Mouse (Mus musculus): ENCODE results near the gene Lhfpl5. TPM values are rescaled to one million over a fixed set of nuclear protein-coding genes. Genes with fewer than 3 reads are reported as not detected.
"Not testable (repeated sequence)": the region's sequence is repeated elsewhere in the genome, so short reads cannot be mapped to it uniquely, and the experiment has no call there.

Lhfpl5 gene
- 1 to 10 TPM; 3.6 to 4.0 TPM for total RNA-seq (2021)

- DNase-seq (ENCODE audit: extremely low spot score in 1 of 2, low spot score in 1 of 2), result peak in 1 of 2 experiments; percentile 31
These were observed at the start of gene Lhfpl5 for GRCm38 (mm10) chr17:28575244-28576125. Lhfpl5 (plus strand) TSS chr17:28575641.

- DNase-seq (ENCODE audit: extremely low spot score in 1 of 2, low spot score in 1 of 2), result no peak
These were observed 48.0 kb upstream of the Lhfpl5 start for GRCm38 (mm10) chr17:28527184-28528042.

- DNase-seq (ENCODE audit: extremely low spot score in 1 of 2, low spot score in 1 of 2), result peak; percentile 80 to 90
These were observed 47.4 kb upstream of the Lhfpl5 start for GRCm38 (mm10) chr17:28528043-28528351.

DNA sequence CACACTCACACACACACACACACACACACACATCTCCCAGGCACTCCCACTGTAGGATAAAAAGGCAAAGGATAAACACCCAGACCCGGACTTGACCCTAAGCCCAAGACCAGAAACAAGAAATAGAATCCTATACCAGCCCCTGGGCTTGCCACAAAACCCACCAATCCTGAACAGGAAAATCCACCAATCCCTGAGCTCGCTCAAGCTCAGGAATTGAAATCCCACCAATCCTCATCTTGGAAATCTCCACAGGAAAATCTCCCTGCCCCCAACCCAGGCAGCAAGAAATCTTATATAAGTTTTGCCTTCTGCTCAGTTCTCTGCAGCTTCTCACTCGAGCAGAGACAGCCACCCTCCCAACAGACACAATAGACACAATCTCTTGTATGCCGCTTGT lies 46.3 kb upstream of the Lhfpl5 start:
- DNase-seq (ENCODE audit: extremely low spot score in 1 of 2, low spot score in 1 of 2), result no peak

GRCm38 (mm10) chr17:28530506-28530905 lies 44.9 kb upstream of the Lhfpl5 start, which contains the start of gene Armc12:
Armc12 (plus strand) TSS chr17:28530806.
- no peak for DNase-seq (ENCODE audit: extremely low spot score in 1 of 2, low spot score in 1 of 2)

DNA sequence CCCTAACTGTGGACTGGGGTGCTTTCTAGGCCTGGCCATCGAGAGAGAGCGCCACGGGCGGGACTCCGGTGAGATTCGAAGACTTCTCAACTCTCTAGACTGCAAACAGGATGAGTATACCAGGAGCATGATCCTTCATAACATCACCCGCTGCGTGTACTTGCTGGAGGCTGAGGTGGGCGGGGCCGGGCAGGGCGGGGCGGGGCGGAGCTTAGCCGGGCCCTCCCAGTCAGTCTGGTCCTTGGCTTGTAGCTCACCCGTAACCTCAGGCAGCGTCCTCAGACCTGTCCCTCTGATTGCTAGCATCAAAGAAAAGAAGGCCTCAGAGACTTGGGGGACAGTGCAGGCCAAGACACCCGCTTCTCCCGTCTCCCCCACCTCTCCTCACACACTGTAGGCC lies 43.5 kb upstream of the Lhfpl5 start:
- no peak for DNase-seq (ENCODE audit: extremely low spot score in 1 of 2, low spot score in 1 of 2)

GRCm38 (mm10) chr17:28532557-28532956 lies 42.9 kb upstream of the Lhfpl5 start:
- no peak for DNase-seq (ENCODE audit: extremely low spot score in 1 of 2, low spot score in 1 of 2)

DNA sequence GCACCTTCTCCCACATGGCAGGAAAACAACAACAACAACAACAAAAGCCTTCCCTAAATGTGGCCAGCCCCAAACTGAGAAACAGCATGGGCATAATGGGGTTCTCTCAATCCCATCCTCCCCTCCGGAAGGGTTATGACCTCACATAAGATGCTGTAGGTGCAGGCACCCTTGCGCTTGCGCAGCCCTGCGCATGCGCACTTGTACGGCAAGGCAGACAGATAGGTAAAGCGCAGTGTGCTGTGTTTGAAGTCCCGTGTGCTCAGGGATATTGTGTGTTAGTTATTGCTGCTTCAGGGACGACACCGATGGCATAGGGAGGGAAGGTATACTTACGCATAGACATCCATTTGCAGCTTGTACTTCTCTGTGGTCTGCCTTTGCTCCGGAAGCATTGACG lies 42.1 kb upstream of the Lhfpl5 start:
- DNase-seq (ENCODE audit: extremely low spot score in 1 of 2, low spot score in 1 of 2), result no peak

GRCm38 (mm10) chr17:28537881-28538280 lies 37.6 kb upstream of the Lhfpl5 start:
- DNase-seq (ENCODE audit: extremely low spot score in 1 of 2, low spot score in 1 of 2), result no peak

GRCm38 (mm10) chr17:28546925-28547324 lies 28.5 kb upstream of the Lhfpl5 start:
- DNase-seq (ENCODE audit: extremely low spot score in 1 of 2, low spot score in 1 of 2), result no peak

- DNase-seq (ENCODE audit: extremely low spot score in 1 of 2, low spot score in 1 of 2), result no peak
These were observed 26.9 kb upstream of the Lhfpl5 start for GRCm38 (mm10) chr17:28548550-28548949.

DNA sequence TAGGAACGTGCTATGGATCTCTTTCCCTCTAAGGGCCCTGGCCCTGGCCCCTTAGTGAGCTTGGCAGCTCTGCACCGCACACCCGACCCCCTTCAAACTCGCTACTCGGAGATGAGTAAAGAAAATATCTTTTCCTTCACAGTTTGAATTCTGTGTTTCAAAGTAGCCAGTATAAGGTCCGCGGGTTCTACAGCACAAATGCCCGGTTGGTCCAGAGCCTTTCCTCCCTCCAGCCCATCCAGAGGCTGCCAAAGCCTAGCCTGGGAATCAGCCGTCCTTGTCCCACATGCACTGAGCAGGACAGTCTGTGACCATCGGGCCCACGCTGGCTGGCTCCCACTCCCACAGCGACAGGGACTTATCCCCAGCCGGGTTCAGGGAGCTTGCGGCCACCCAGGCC lies 26.3 kb upstream of the Lhfpl5 start, which contains the start of gene Clpsl2:
TSS of gene Clpsl2 (plus strand) at position 301 of the 400 bp plus-strand sequence.
- no peak for DNase-seq (ENCODE audit: extremely low spot score in 1 of 2, low spot score in 1 of 2)

DNA sequence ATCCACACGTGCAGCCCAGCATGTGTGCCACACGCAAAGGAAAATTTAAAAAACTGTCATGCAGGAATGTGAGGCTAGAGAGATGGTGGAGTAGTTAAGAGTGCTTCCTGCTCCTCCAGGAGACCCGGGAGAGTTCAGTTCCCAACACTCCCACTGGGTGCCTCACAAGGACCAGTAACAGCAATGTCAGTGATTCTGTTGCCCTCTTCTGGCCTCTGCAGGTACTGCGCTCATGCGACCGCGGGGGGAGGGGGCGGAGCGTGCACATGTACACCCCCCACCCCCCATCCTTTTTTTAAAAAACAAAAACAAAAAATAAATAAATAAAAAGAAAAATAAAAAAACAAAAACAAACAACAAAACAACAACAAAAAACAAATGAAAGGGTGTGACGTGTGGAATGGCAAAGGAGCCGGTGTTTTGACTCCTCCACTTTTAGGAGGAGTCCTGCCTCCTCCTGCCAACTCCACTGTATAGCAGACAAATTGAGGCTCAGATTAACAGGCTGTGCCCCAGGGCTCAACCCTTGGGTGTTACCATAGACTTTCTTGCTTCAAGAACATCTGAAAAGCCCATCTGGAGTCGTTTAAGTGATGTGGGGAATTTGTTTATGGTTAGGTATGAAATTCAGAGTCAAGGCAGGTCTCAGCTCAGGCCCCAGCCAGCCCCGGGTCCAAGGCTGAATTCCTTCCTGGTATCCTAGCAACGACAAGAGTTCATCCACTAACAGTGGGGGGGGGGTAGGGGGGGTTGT lies 22.2 kb upstream of the Lhfpl5 start:
- peak; percentile 62 to 77 for DNase-seq (ENCODE audit: extremely low spot score in 1 of 2, low spot score in 1 of 2)

GRCm38 (mm10) chr17:28554021-28554420 lies 21.4 kb upstream of the Lhfpl5 start:
- DNase-seq (ENCODE audit: extremely low spot score in 1 of 2, low spot score in 1 of 2), result not testable (repeated sequence)

DNA sequence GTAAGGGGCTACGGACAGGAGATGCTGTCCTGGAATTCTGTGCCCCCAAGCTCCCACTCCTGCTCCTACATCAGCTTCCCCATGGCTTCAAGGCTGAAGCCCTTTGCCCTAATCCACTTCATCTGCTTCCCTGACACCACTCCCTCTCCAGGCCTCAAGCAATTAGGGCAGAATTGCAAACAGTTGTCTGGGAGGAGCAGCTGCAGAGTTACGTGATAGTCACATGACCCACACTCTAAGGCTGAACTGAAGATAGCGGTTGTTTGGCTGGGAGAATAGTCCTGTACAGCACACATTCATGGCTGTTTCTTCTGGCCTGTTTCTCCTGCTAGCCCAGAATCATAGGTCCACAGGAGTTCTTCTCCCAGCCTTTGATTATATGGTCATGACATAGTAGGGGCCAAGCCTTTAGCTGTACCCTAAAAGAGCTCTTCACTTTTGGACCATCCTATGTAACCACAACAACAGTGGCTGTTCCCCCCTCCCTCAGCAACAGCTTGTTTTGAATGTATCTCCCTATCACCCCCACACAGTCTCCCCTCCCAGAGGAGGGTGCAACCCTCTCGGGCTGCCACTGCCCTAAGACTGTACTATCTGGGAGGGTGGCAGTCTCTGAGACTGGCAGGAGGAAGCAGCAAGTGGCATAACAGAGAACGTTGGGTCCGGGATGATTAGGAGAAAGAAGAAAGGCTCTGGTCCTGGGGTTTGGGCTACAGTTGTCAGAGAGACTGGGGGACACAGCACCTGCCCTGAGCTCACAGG lies 18.6 kb upstream of the Lhfpl5 start:
- DNase-seq (ENCODE audit: extremely low spot score in 1 of 2, low spot score in 1 of 2), result no peak

DNA sequence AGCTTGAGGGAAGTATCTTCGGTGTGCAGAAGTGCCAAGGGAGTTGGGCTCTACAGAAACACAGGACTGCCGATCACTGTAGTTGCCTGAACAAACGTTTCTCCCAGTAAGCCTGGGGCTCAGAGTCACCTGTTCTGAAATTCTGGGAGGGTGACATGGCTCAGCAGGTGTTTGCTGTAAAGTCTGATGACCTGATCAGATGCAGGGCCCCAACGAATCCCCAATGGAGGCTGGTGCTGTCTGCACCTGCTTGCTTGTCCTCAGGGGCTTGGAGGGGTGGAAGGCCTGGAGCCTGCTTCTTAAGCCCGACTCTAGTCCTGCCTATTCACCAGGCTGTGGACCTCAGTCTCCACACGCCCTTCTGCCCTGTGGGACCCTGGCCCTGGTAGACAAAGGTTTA lies 17.7 kb upstream of the Lhfpl5 start:
- DNase-seq (ENCODE audit: extremely low spot score in 1 of 2, low spot score in 1 of 2), result no peak

GRCm38 (mm10) chr17:28560598-28560997 lies 14.8 kb upstream of the Lhfpl5 start, which contains the start of gene Clps:
Clps (minus strand) TSS chr17:28560766.
- no peak for DNase-seq (ENCODE audit: extremely low spot score in 1 of 2, low spot score in 1 of 2)

DNA sequence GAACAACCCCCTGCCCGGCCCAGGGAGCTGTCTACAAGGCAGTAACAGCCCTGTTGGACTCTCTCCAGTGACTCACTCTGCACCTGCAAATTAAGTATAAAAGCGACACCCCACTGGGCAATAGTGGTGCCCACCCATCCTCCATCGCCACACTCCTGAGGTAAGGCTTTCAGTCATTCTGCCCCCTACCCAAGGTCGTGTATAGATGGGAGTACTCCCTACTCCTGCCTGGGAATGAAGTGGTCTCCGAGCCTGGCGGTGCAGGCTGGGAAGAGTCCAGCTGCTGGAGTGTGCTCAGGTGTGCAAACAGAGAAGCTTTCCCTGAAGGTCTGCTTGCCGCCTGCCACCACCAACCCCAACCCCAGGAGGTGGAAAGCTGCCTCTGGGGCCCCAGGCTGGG lies 13.8 kb upstream of the Lhfpl5 start:
- DNase-seq (ENCODE audit: extremely low spot score in 1 of 2, low spot score in 1 of 2), result no peak

GRCm38 (mm10) chr17:28565181-28565580 lies 10.3 kb upstream of the Lhfpl5 start:
- no peak for DNase-seq (ENCODE audit: extremely low spot score in 1 of 2, low spot score in 1 of 2)

- DNase-seq (ENCODE audit: extremely low spot score in 1 of 2, low spot score in 1 of 2), result no peak
These were observed 7.9 kb upstream of the Lhfpl5 start for GRCm38 (mm10) chr17:28567541-28567940.

Measured in layer of hippocampus, postnatal 25 days (tissue).